Mouse (Mus musculus) CH12F3 (cell line): ENCODE data around the gene Ppid.

Source experiments
- in situ Hi-C: fragments of 300-500 bp; cut with MboI; formaldehyde crosslinking; loops from 2 replicates; pipeline ENCODE4 v1.14.3; 2020; ENCODE audit warnings: low sequenced_read_pairs

Gene Ppid

GRCm38 (mm10) chr3:79590863-79591792 is at the start of gene Ppid:
Gene Ppid, plus strand, starts transcription at chr3:79591342.
- in situ Hi-C loops: no loop called here

- in situ Hi-C loops: no loop called here
These were observed 48.6 kb upstream of the Ppid start for GRCm38 (mm10) chr3:79542585-79542984.

DNA sequence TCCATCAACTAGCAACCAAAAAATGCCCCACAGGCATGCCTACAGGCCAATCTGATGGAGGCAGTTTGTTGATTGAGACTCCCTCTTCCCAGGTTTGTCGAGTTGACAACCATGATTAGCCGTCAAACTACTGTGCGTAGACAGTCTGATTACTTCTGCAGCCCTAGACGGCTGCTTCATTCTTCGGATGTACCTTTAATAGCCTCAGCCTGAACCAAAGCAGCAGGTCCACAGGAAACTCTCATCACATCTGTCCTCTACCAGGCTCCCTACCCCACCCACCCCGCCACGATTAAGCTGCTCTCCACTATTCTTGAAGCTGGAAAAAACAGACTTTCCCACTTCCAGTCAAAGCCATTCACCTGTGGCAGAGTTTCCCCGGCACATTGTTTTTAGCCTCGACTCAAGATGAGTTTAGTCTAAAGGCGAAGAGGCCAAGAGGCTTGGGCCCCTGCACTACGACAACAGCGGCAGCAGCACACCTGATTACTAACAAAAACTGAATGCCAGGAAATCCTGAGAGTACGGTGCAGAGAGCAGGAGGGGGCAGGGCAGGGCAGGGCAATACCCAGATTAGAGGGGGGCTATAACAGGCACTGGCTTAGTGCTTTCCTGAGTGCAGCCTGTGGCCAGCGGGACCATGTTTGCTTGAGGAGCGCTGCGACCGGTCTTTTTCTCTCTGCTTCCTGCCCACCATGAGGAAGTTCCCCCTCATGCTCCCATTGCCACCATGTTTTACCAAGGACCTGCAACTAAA is 42.3 kb upstream of the Ppid start:
- in situ Hi-C loops: no loop called here

DNA sequence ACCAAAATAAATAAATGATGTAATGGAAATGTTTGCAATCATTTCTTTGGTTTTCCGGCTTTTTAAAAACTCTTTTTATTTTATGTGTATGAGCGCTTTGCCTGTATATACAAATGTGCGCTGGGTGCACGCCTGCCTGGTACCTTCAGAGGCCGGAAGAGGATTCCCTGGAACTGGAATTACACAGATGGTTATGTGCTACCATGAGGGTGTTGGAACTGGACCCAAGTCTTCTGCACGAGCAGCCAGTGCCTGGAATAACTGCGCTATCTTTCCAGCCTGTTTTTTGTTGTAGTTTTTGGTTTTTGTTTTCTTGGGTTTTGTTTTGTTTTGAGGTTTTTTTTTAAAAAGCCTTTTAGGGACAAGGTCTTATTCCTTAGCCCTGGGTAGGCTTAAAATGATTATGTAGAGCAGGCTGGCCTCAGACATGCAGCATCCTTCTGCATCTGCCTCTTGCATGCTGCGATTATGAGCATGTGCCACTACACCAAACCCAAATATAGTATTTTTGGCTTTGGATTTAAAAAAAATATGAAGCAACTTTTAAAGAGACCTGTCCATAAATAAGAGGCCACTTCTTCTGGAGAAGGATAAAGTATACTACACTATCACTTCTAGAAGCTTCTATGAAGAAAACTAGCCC is 41.3 kb upstream of the Ppid start:
- in situ Hi-C loops: no loop called here

DNA sequence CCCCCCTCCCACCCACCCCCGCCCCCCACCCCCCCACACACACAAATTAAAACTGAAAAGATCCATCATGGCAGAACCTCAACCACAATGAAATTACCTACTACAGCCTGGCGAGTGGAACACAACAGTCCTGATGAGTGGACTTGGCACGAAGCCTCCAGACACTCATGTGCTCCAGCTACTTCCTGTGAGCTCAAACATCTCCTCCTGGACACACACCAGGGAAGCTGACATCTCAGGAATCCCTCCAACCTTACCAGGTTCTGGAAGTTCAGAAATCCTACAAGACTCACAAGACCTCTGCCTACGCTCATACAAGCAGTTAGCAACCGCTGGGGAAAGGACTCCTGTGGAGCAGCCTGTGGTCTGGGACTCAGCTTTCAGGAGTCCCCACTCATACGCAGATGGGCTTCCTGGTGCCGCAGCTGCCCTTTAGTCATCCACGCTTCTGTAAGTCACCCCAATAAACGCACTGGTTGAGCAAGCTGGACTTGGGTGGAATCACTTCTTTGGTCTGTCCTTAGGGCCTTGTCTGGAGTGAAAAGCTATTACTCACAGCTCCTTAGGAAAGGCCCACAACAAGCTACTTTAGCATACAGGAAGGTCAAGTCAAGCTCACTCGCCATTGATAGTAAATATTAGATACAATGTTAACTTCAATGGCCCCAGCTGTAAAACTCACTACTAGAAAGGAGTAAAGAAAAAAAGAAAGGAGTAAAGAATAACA is 39.2 kb upstream of the Ppid start:
- in situ Hi-C loops: no loop called here

GRCm38 (mm10) chr3:79553779-79554178 is 37.4 kb upstream of the Ppid start:
- in situ Hi-C loops: no loop called here

- in situ Hi-C loops: no loop called here
These were observed 36.1 kb upstream of the Ppid start for GRCm38 (mm10) chr3:79555061-79555460.

GRCm38 (mm10) chr3:79559021-79559772 is 31.9 kb upstream of the Ppid start:
- in situ Hi-C loops: no loop called here

DNA sequence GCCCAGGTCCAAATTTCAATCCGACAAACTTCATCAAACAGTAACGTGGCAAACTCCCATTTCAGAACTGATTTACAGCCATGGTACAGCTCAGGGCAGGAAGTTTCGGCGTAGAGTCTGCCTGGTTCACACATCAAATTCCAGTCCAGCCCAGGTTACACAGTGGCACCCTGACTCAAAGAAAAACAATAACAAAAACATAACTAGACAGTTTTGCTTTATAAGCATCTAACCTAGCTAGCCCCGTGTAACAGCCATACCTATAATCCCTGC is 31.4 kb upstream of the Ppid start:
- in situ Hi-C loops: no loop called here

DNA sequence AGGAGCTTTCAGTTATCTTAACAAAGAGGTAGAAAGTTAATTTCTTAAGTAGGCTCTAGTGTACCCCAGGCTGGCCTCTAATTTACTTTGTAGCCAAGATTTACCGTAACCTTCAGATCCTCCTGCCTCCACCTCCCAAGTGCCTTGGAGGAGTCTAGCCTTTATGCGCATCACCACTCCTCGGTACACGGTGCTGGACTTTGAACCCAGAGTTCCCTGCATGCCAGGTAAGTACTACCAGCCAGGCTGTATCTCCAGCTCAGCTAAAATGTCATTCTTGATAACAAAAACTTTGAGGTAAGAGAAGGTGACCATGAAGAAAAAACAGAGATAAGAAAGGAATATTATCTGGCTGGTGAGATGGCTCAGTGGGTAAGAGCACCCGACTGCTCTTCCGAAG is 30.6 kb upstream of the Ppid start:
- in situ Hi-C loops: no loop called here

DNA sequence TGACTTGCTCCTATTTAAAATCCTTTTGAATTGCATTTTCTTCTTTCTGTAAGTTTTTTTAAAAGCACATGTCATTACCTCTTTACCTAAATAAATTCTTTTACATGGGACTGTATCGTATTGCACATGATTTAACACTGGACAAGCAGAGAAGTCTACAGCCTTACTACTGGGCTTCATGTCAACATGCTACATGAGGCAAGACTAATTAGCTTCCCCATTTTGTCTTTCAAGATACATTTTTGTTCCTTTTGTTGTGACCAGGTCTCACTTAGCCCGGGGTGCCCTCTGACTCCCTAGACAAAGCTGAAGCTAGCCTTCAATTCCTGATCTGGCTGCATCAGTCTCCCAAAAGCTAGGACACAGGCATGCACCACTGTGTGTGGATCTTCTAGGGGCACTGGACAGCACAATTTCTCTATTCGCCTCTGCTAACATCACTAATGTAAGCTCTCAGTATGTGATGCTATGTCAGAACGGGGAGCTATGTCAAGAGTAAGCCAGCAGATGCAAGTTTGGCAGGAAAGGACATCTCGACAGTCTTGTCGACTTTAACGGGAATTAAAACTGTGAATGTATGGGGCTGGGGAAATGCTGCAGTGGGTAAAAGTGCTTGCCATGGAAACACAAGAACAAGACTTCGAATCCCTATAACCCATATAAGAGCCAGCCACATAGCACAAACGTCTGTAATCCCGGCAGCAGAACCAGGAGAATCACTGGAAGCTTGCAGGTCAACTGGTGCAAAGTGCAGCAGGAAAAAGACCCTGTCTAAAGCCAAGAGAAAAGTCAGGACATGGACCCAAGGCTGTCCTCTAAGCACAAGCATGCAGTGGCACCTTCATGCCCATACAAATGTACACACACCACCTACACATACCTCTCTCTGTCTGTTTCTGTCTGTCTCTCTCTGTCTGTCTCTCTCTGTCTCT is 29.1 kb upstream of the Ppid start:
- in situ Hi-C loops: no loop called here

DNA sequence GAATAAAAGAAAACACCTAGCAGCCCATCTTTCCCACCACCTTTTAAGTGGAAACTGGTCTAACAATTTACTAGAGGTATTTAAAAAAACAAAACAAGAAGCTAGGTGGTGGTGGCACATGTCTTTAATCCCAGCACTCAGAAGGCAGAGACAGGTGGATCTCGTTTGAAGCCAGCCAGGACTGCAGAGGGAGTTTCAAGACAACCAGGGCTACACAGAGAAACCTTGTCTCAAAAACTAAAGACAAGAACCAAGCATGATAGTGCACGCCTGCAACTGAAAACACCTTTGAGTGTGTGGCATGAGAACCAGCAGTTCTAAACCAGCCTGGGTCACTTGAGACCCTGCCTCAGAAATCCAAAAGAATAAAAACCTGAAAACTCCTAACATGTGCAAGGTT is 27.6 kb upstream of the Ppid start:
- in situ Hi-C loops: no loop called here

GRCm38 (mm10) chr3:79564875-79565606 is 26.1 kb upstream of the Ppid start:
- in situ Hi-C loops: no loop called here

DNA sequence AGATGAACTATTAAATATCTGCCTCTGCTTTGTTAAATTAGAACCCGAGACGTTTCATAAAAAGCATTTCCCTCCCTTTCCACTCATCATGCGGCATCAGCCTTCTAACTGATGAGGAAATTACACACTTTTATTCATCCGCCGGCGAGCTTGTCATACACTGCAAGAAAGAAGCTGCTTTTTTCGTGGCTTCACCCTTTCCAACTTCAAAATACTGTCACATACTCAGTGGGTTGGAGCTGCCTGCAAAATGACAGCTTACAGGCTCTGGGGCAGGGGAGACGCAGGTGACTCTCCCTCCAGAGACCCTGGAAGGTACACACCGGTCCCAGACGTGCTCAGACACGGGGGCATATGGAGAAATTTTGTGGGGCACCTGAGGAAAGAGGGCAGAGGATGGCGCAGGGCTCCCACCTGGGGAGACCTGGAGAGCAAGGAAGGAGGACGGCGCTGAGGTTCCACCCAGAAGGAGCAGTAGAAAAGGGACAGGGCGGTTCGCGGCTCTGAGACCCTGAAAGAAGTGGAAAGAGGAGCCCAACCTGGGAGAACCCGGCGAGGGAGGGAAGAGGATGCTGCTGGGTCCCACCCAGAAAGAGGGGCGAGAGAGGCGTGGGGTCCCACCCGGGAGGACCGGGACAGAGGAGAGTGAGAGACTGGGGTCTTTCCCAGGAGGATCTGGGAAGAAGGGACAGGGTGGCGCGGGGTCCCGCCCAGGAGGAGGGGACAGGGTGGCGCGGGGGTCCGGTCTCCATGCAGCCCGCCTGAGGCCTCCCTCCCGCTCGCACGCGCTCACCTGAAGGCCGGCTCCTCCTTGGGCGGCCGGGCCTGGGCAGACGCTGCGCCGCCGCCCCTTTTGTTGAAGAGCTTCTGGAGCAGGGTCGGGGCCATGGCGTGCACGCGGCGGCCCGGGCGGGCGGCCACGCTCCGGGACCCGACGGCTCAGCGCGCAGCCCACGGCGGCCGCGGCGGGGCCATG is 24.1 kb upstream of the Ppid start:
- in situ Hi-C loops: no loop called here

GRCm38 (mm10) chr3:79567703-79568362 is 23.3 kb upstream of the Ppid start, which contains the start of gene Fnip2:
Gene Fnip2, minus strand, starts transcription at chr3:79567796.
- in situ Hi-C loops: no loop called here

DNA sequence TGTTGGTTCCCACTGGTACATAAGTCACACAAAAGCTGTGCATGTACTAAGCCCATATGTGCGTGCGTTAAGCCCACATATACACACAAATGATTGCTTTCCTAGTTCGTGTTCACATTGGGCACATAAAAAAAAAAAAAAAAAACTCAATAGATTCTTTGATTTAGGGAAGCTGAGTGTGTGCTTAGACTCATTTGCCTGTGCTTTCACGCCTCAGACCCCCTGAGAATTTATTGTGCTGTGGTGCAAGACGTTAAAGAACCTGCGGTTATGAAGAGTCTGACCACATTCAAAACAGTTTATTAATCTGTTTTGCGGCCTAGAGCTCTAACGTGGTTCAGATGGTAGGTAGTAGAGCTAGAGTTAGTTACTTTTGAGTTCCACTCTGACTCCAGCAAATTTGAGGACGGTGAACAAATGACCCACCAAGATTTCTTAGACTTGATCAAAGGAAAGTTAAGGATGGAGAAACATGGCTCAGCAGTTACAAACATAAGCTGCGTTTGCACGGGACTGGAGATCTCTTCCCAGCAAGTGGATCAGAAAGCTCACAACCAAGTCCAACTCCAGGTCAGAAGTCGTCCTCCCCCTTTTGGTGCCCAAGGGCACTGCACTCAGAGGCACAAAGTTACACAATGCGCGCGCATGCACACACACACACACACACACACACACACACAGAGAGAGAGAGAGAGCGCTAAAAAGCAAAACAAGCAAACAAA is 22.4 kb upstream of the Ppid start:
- in situ Hi-C loops: no loop called here
